Mouse (Mus musculus) limb, embryonic 14.5 days (tissue): ENCODE measurements around the gene Selenop. TPM values are rescaled to one million over a fixed set of nuclear protein-coding genes. Genes with fewer than 3 reads are reported as not detected.

Source experiments
- ATAC-seq: fragments of 200-750 bp; cut with Nextera tagmentation; 2 replicates; pipeline ENCODE4 v1.8.0; 2017; ENCODE audit warnings: low read depth, moderate number of reproducible peaks, moderate TSS enrichment; ENCODE audit not compliant: low FRiP score
- DNase-seq: peaks from one replicate; pipeline ENCODE4 v3.0.0-alpha.2; 2015; ENCODE audit warnings: low spot score
- H3K27ac ChIP-seq: fragments of 300-500 bp; sonication (generic); replicated peaks from 2 replicates; pipeline ENCODE4 v1.5.1; 2014; ENCODE audit warnings: low read depth, mild to moderate bottlenecking, low read length, moderate library complexity, mixed read lengths
- H3K27me3 ChIP-seq: fragments of 300-500 bp; sonication (generic); 2 replicates; pipeline ENCODE4 v1.6.1; 2014; ENCODE audit warnings: low read length, mixed read lengths; ENCODE audit not compliant: control insufficient read depth, insufficient read depth
- H3K36me3 ChIP-seq: fragments of 300-500 bp; sonication (generic); 2 replicates; pipeline ENCODE4 v1.6.1; 2014; ENCODE audit warnings: mild to moderate bottlenecking, low read length, moderate library complexity, mixed read lengths; ENCODE audit not compliant: control insufficient read depth, insufficient read depth
- H3K4me1 ChIP-seq: fragments of 300-500 bp; sonication (generic); 2 replicates; pipeline ENCODE4 v1.6.1; 2014; ENCODE audit warnings: antibody characterized with exemption, low read length, mixed read lengths; ENCODE audit not compliant: control insufficient read depth, insufficient read depth
- H3K4me2 ChIP-seq: fragments of 300-500 bp; sonication (generic); replicated peaks from 2 replicates; pipeline ENCODE4 v1.6.1; 2014; ENCODE audit warnings: low read depth, mild to moderate bottlenecking, low read length, moderate library complexity; ENCODE audit not compliant: severe bottlenecking
- H3K4me3 ChIP-seq: fragments of 300-500 bp; sonication (generic); replicated peaks from 2 replicates; pipeline ENCODE4 v1.5.1; 2014; ENCODE audit warnings: low read length
- H3K9ac ChIP-seq: fragments of 300-500 bp; sonication (generic); 2 replicates; pipeline ENCODE4 v1.6.1; 2014; ENCODE audit warnings: mild to moderate bottlenecking, low read depth, low read length, moderate library complexity; ENCODE audit not compliant: severe bottlenecking
- H3K9me3 ChIP-seq: fragments of 300-500 bp; sonication (generic); 2 replicates; pipeline ENCODE4 v1.6.1; 2016; ENCODE audit warnings: low read length; ENCODE audit not compliant: control insufficient read depth
- POLR2A ChIP-seq: fragments of 200-500 bp; IDR thresholded peaks from 2 replicates; pipeline ENCODE4 v1.8.0; 2012; ENCODE audit warnings: inconsistent platforms, mild to moderate bottlenecking, moderate library complexity, borderline replicate concordance; ENCODE audit not compliant: insufficient read depth, insufficient read length; ENCODE audit errors: extremely low read depth
- WGBS: fragments of 180-500 bp; shearing (Covaris S2); extraction: QIAGEN DNeasy Blood & Tissue Kit; methylation state at CpG from one replicate; pipeline ENCODE4 v1.1.7; 2014; 5-methylcytosine and 5-hydroxymethylcytosine counted together
- polyA plus RNA-seq, 2 experiments: library from polyadenylated mRNA; depleted of rRNA in 1 of 2; stranded (reverse) in 1 of 2; unstranded in 1 of 2; fragments of >200 nt; fragmentation: Nextera tagmentation in 1 of 2; extraction: Ambion mirVana in 1 of 2; gene quantifications; 2 replicates each; pipeline versions ENCODE4 v1.2.1 to v1.2.3; 2012 to 2014

Gene Selenop
- polyA plus RNA-seq, 2 experiments, result 99.2 to 174 TPM

DNA sequence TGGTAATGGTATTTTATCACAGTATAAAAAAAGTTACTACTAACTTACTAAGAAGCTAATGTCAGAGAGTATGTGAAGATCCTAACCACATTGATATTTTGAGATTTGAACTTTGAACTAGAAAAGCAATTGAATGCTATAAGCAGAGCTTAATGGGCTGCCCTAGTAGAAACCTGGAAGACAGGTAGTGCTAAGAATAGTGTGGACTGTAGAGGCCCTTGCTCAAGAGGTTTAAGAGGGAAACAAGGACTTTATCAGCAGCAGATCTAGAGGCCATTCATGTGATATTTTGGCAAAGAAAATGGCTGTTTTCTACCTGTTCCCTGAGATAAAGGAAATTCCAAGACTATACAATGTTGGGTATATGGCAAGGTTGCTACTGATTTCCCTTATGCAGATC is 17.7 kb downstream of the Selenop start:
- H3K27me3 ChIP-seq, result no peaks in the 10 kb centered on the region
- DNase-seq (no peak), ATAC-seq (no peak)
- no peak overlapping the region for H3K4me3 ChIP-seq
- H3K36me3 ChIP-seq, result no peaks in the 10 kb centered on the region
- H3K9me3 ChIP-seq, result no peaks in the 10 kb centered on the region
- H3K27ac ChIP-seq, result no peak overlapping the region
- TF ChIP-seq POLR2A, result no peak
- no peak overlapping the region for H3K4me2 ChIP-seq
- no peak overlapping the region for H3K9ac ChIP-seq
- H3K4me1 ChIP-seq, result no peaks in the 10 kb centered on the region

DNA sequence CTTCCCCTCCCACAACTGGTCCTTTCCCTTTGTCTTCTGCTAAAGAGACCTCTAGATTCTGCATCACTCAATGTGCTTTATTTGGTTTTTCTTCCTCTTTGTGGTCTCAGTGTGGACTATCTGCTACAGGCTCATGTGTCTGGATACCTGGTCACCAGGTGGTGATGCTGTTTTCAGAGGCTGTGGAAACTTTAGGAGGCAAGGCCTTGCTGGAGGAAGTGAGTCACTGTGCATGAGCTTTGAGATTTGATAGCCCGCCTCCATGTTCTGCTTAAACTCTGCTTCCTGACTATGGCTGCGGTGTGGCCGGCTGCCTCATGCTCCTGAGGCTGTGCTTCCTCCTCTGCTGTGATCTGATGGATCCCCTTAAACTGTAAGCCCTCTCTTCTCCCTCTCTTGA is 22.1 kb downstream of the Selenop start:
- Histone ChIP-seq H3K4me2 (no peak overlapping the region), H3K27me3 (no peaks in the 10 kb centered on the region), H3K27ac (no peak overlapping the region), H3K4me1 (no peaks in the 10 kb centered on the region), H3K36me3 (no peaks in the 10 kb centered on the region), H3K9me3 (no peaks in the 10 kb centered on the region), H3K4me3 (no peak overlapping the region), H3K9ac (no peak overlapping the region)
- DNase-seq (no peak), ATAC-seq (no peak)
- no peak for TF ChIP-seq POLR2A
- WGBS, result 89% methylated on average over 3 of the region's 3 CpGs

DNA sequence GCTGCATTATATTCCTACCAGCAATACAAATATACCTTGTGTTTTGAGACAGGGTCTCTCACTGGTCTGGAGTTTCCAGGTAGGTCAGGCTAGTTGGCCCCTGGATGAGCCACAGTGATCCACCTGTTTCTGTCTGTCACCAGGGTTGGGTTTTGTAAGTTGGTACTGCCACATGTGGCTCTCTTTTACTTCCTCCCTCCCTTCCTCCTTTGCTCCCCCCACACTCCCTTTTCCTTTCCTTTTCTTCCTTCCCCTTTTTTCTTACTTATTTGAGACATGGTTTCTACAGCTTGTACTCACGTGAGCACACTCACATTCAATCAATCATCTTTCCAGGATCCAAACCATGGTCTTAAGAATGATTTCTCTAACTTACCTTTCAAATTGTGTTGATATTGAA is 25.1 kb downstream of the Selenop start:
- H3K36me3 ChIP-seq, result no peaks in the 10 kb centered on the region
- no peak overlapping the region for H3K9ac ChIP-seq
- H3K27ac ChIP-seq, result no peak overlapping the region
- no peak for DNase-seq
- no peaks in the 10 kb centered on the region for H3K27me3 ChIP-seq
- H3K4me3 ChIP-seq, result no peak overlapping the region
- H3K4me2 ChIP-seq, result no peak overlapping the region
- H3K9me3 ChIP-seq, result no peaks in the 10 kb centered on the region
- no peak for TF ChIP-seq POLR2A
- WGBS, result 64% methylated on average over 1 of the region's 1 CpGs
- ATAC-seq, result no peak
- no peaks in the 10 kb centered on the region for H3K4me1 ChIP-seq

DNA sequence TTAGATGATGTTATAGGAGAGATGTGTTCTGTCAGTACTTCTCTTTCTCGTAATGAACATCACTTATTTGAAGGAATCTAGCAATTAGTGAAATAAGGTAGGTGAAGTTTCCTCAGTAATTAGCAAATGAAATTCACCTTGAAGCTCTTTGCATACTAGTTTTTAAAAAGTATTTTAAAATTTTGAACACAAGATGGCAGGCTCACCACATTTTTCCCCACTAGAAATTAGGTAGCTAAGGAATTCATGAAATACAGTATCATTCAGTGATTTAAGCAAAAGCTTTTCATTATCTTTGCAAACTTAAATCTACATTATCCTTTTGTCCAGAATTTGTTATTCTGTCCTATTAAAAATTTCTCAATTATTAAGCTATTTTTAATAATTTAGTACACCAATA is 27.6 kb downstream of the Selenop start:
- DNase-seq (peak; percentile 18), ATAC-seq (no peak)
- Histone ChIP-seq H3K9me3 (no peaks in the 10 kb centered on the region), H3K27me3 (no peaks in the 10 kb centered on the region), H3K36me3 (no peaks in the 10 kb centered on the region), H3K4me2 (no peak overlapping the region), H3K4me1 (no peaks in the 10 kb centered on the region), H3K9ac (no peak overlapping the region), H3K27ac (no peak overlapping the region), H3K4me3 (no peak overlapping the region)
- WGBS, result 80% methylated on average over 1 of the region's 1 CpGs
- TF ChIP-seq POLR2A, result no peak

DNA sequence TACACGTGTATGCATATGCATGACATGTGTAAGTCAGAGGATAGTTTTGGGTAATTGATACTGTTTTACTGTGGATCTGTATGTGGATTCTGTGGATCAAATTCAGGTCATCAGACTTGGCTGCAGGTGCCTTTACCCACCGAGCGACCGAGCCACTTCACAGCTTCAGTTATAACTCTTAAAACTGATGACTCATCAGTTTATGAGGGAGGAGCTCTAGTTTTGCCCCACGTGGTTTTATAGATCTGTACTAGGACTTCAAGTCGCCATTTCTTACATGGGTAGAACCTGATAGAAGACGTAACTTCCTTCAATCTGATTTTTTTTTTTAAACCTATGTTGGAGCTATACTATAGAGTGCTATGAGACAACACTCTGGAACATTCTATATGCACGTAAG is 29.3 kb downstream of the Selenop start:
- ATAC-seq (no peak), DNase-seq (no peak)
- 79% methylated on average over 8 of the region's 8 CpGs for WGBS
- Histone ChIP-seq H3K27ac (no peak overlapping the region), H3K4me2 (no peak overlapping the region), H3K27me3 (no peaks in the 10 kb centered on the region), H3K36me3 (no peaks in the 10 kb centered on the region), H3K9ac (no peak overlapping the region), H3K4me1 (no peaks in the 10 kb centered on the region), H3K9me3 (no peaks in the 10 kb centered on the region), H3K4me3 (no peak overlapping the region)
- no peak for TF ChIP-seq POLR2A

DNA sequence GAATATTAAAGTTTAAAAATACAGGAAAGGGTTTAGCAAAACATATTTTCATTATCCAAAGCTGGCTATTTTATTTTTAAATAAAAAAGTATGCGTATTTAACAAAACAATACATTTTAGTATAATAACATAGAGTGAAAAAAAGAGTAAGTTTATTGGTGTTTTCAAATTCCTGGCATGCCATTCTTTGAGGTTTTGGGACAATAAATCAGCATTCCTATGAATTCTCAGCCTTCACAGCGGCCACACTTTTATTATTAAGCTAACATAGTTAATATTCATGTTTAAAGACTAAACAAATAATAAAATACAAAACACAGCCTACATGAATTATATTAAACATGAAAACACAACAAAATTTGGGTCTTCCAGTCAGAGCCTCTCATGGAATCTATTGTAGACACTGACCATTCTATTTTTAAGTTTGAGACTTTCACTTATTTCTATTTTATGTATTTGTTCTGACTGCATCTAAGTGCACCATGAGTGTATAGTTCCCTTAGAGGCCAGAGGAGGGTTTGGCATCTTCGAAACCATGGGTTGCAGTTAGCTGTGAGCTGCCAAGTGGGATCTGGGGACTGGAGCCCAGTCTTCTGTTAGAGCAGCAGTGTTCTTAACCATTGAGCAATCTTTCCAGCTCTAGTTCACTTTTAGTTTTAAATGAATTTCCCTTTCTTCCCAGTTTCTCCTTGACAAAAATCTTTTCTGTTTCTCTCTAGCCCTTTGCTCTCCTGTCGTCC is 32.2 kb downstream of the Selenop start:
- H3K4me1 ChIP-seq, result no peaks in the 10 kb centered on the region
- H3K27me3 ChIP-seq, result no peaks in the 10 kb centered on the region
- H3K27ac ChIP-seq, result no peak overlapping the region
- H3K9me3 ChIP-seq, result no peaks in the 10 kb centered on the region
- H3K4me2 ChIP-seq, result no peak overlapping the region
- H3K9ac ChIP-seq, result no peak overlapping the region
- ATAC-seq (no peak), DNase-seq (no peak)
- H3K4me3 ChIP-seq, result no peak overlapping the region
- no peak for TF ChIP-seq POLR2A
- H3K36me3 ChIP-seq, result no peaks in the 10 kb centered on the region
- 64% methylated on average over 4 of the region's 4 CpGs for WGBS
